Mouse (Mus musculus) lung, adult 2 months (tissue): ENCODE measurements at regions not wholly inside any gene's neighbourhood (a gene's known extent, or its start where the extent isn't known, plus 50 kb on each side); places are given as distances from the start of the nearest gene placed in this dataset.

ENCODE experiments used
- CTCF ChIP-seq: fragments of 200-500 bp; IDR thresholded peaks from 2 replicates; pipeline ENCODE4 v1.5.1; 2011; ENCODE audit warnings: mild to moderate bottlenecking, low read length, control low read depth; ENCODE audit not compliant: insufficient read depth
- POLR2A ChIP-seq: fragments of 200-500 bp; IDR thresholded peaks from 2 replicates; pipeline ENCODE4 v1.6.1; 2011; ENCODE audit warnings: low read depth, mild to moderate bottlenecking, control low read depth, low read length, borderline replicate concordance; ENCODE audit errors: extremely low read depth

DNA sequence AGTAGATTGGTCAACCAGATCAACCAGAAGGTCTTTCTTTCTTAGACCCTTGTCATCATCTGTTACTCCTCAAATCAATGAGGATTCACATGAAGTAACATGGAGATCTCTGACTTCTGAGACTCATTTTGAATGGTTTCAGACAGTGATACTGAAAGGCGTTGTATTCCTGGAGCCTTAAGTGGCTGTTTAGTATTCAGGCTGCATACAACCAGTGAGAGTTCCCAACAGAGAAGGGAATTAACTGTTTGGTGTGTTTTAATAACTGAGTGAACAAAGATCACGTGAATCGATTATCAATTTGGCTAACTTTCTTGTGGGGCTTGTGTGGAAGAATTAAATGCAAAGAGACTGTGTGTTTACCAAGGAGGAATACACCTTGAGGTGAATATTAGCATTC is 406.4 kb downstream of the Igsf11 start:
- no peak for TF ChIP-seq POLR2A
- TF ChIP-seq CTCF = no peak
